ENCODE assay signal across 28 mouse cellular contexts in genomic region chr11:70807630-70808029, GRCm38 (mm10). TPM values are rescaled to one million over a fixed set of nuclear protein-coding genes. Genes with fewer than 3 reads are reported as not detected.
A peak's percentile ranks its signal among the peaks of the same experiment; 100 is the strongest.
DNase-seq lines count a peak whose midpoint lies in the region; ATAC-seq and TF ChIP-seq lines count a peak whose summit lies in the region.
"Had no signal": no experiment of that assay in that cellular context is flagged by ENCODE, and none has a peak within 500 bp of the region (broad histone marks: within the 10 kb centered on the region; RNA-seq: fewer than 3 reads in every experiment).

No protein-coding gene starts in this region.

- H3K27ac ChIP-seq in spleen, adult 2 months (ENCODE audit: insufficient read depth, low read length): 0 out of 2 replicates have a peak overlapping the region, but pooled peaks have one; percentile 5
- peak overlapping the region; percentile 67; the same call in 1 of the 2 replicates for H3K27ac ChIP-seq in brown adipose tissue, adult 24 weeks (replicated peaks; ENCODE audit: low read depth, low read length)
- H3K27ac ChIP-seq in stomach, postnatal 0 days (replicated peaks): no peak overlapping the region

- H3K4me2 ChIP-seq in myocyte (ENCODE audit: low read depth): peak overlapping the region; percentile 69
- H3K4me2 ChIP-seq in stomach, postnatal 0 days (replicated peaks; ENCODE audit: low read depth): no peak overlapping the region

- H3K9ac ChIP-seq in stomach, postnatal 0 days (ENCODE audit: low read length): no peak overlapping the region

- no peaks in the 10 kb centered on the region for H3K9me3 ChIP-seq in stomach, postnatal 0 days (ENCODE audit: control insufficient read depth, low read length)
- H3K9me3 ChIP-seq: G1E had no signal

- no peak for ATAC-seq in stomach, postnatal 0 days (ENCODE audit: low FRiP score, low TSS enrichment)
- no peak for ATAC-seq in erythroid progenitor cell, adult 5-6 weeks (replicated peaks; ENCODE audit: low FRiP score, poor library complexity, severe bottlenecking)
- ATAC-seq: activated CD4-positive, CD25-positive, alpha-beta regulatory T cell, adult 4 months; CD4-positive, CD25-positive, alpha-beta regulatory T cell, adult 4 months; Patski had no signal

- no peak for TF ChIP-seq CTCF in spleen, adult 2 months (IDR thresholded peaks at IDR 0.05; ENCODE audit: extremely low read depth, insufficient read depth, insufficient read length, insufficient replicate concordance)
- no peak for TF ChIP-seq CTCF in stomach, postnatal 0 days (IDR thresholded peaks at IDR 0.05; ENCODE audit: low read depth)

- H3K27me3 ChIP-seq in spleen, adult 2 months (ENCODE audit: control insufficient read depth, insufficient read depth, low read length): no peaks in the 10 kb centered on the region
- no peaks in the 10 kb centered on the region for H3K27me3 ChIP-seq in myocyte (ENCODE audit: control insufficient read depth, insufficient read depth, insufficient read length)
- H3K27me3 ChIP-seq in stomach, postnatal 0 days (ENCODE audit: control insufficient read depth, insufficient read depth, low read length): no peaks in the 10 kb centered on the region
- H3K27me3 ChIP-seq: CH12.LX, Patski had no signal

- no peak for DNase-seq in spleen, adult 2 months (ENCODE audit: low read depth in 1 of 2, low spot score in 2 of 2)
- no peak for DNase-seq in spleen, adult 18-20 months
- peak; percentile 63 for DNase-seq in A20 (ENCODE audit: low read depth, low spot score)
- no peak for DNase-seq in stomach, postnatal 0 days (ENCODE audit: low spot score)
- no peak for DNase-seq in lung, postnatal 25 days (ENCODE audit: low spot score)
- DNase-seq: adrenal gland, adult 2 months; adrenal gland, adult 8-10 months; adrenal gland, postnatal 10 days; adrenal gland, postnatal 14 days; adrenal gland, postnatal 25 days; adrenal gland, postnatal 36 days; B cell, adult 2 months; cerebellum, adult 11 months; cerebellum, adult 11-12 months; cerebellum, adult 18-20 months; cerebellum, adult 2 months had no signal

- no peak overlapping the region for H3K4me3 ChIP-seq in spleen, adult 2 months (ENCODE audit: extremely low read depth, insufficient read depth, insufficient read length)
- H3K4me3 ChIP-seq in brown adipose tissue, adult 24 weeks (ENCODE audit: insufficient read depth, low read depth, low read length): no peak overlapping the region
- H3K4me3 ChIP-seq in myocyte: no peak overlapping the region
- H3K4me3 ChIP-seq in stomach, postnatal 0 days (ENCODE audit: low read depth, low read length): no peak overlapping the region

- no peaks in the 10 kb centered on the region for H3K36me3 ChIP-seq in spleen, adult 2 months (ENCODE audit: control insufficient read depth, insufficient read depth, low read length)
- no peaks in the 10 kb centered on the region for H3K36me3 ChIP-seq in myocyte (ENCODE audit: control insufficient read depth, insufficient read depth)
- no peaks in the 10 kb centered on the region for H3K36me3 ChIP-seq in stomach, postnatal 0 days (ENCODE audit: control insufficient read depth, insufficient read depth, low read length)
- H3K36me3 ChIP-seq: G1E had no signal

- TF ChIP-seq EP300 in stomach, postnatal 0 days (optimal IDR thresholded peaks at IDR 0.05): no peak

- WGBS in spleen, adult 2 months: 78% methylated on average over 4 of the region's 4 CpGs
- WGBS in stomach, postnatal 0 days: 78% methylated on average over 4 of the region's 4 CpGs

- TF ChIP-seq POLR2A in spleen, adult 2 months (IDR thresholded peaks at IDR 0.05; ENCODE audit: low read depth, low read length): no peak
- no peak for TF ChIP-seq POLR2A in myocyte (IDR thresholded peaks at IDR 0.05; ENCODE audit: insufficient read length, low read depth)

- H3K4me1 ChIP-seq in spleen, adult 2 months (ENCODE audit: control insufficient read depth, insufficient read depth, insufficient read length): peaks cover 40% of the 10 kb centered on the region
- peaks cover 20% of the 10 kb centered on the region; the same call in 1 of the 2 replicates for H3K4me1 ChIP-seq in brown adipose tissue, adult 24 weeks (ENCODE audit: control insufficient read depth, insufficient read depth, insufficient read length, low read length)
- H3K4me1 ChIP-seq in stomach, postnatal 0 days (replicated peaks; ENCODE audit: control insufficient read depth, insufficient read depth): no peaks in the 10 kb centered on the region

- no peak overlapping the region for H3ac ChIP-seq in myocyte (ENCODE audit: control insufficient read depth, insufficient read length)

- no peaks in the 10 kb centered on the region for H3K79me2 ChIP-seq in myocyte (ENCODE audit: control insufficient read depth, insufficient read depth)

TF ChIP-seq in myocyte, 11 proteins besides CTCF, POLR2A, EP300 and RAD21:
- TF ChIP-seq CEBPB (IDR thresholded peaks at IDR 0.05; ENCODE audit: insufficient read depth, poor library complexity, severe bottlenecking) (peak; percentile 60; the same call in 1 of the 2 replicates), MYOD1 (IDR thresholded peaks at IDR 0.05; ENCODE audit: control insufficient read depth in 1 of 3, insufficient read length in 2 of 3, low read depth in 2 of 3) (no peak), E2F4 (IDR thresholded peaks at IDR 0.05; ENCODE audit: insufficient read depth) (no peak), USF1 (IDR thresholded peaks at IDR 0.05; ENCODE audit: low read depth) (peak; percentile 45), TCF12 (IDR thresholded peaks at IDR 0.05; ENCODE audit: insufficient read depth, poor library complexity, severe bottlenecking) (peak; percentile 16), TCF3 (IDR thresholded peaks at IDR 0.05; ENCODE audit: insufficient read length, low read depth) (no peak), POLR2AphosphoS2 (IDR thresholded peaks at IDR 0.05; ENCODE audit: insufficient read length, low read depth) (no peak), MAX (IDR thresholded peaks at IDR 0.05; ENCODE audit: low read depth) (no peak), REST (IDR thresholded peaks at IDR 0.05; ENCODE audit: insufficient read depth, insufficient read length) (no peak), MYOG (IDR thresholded peaks at IDR 0.05; ENCODE audit: control insufficient read depth in 1 of 3, insufficient read depth in 1 of 3, insufficient read length in 2 of 3, low read depth in 2 of 3) (peak in 1 of 3 experiments; percentile 6), SRF (IDR thresholded peaks at IDR 0.05; ENCODE audit: control insufficient read depth, insufficient read length, low read depth) (no peak)

RNA-seq across cellular contexts. Expression of gene Scimp, which starts 4.8 kb away (rescaled TPM):
- polyA plus RNA-seq in spleen, adult 2 months (2012; rRNA removed): 6.8 and 7.6 TPM in 2 replicates
- not detected in 2 replicates for polyA plus RNA-seq in brown adipose tissue, adult 24 weeks (2012; ENCODE audit: insufficient read depth, insufficient read length, missing spikeins)
- polyA plus RNA-seq in myocyte (2012; fragmentation: generic; extraction: Trizol): 0.10 TPM
- polyA plus RNA-seq in stomach, postnatal 0 days (2015; fragmentation: Nextera tagmentation; extraction: Ambion mirVana): 0.57 and 0.63 TPM in 2 replicates
- total RNA-seq in erythroid progenitor cell, adult 5-6 weeks (2015; ENCODE audit: low replicate concordance): not detected in 2 replicates
- total RNA-seq in erythroid progenitor cell, adult 5-6 weeks (2017; ENCODE audit: low replicate concordance): not detected in 2 replicates
- total RNA-seq: ES-E14, G1E, MEL had no signal
- polyA plus RNA-seq: brain, embryonic 14.5 days; C2C12; G1E had no signal

RNA-seq across cellular contexts. Expression of gene Rabep1, which starts 36.9 kb away (rescaled TPM):
- 2.3 TPM in 2 replicates for polyA plus RNA-seq in spleen, adult 2 months (2012; rRNA removed)
- 20.5 and 22.8 TPM in 2 replicates for polyA plus RNA-seq in brown adipose tissue, adult 24 weeks (2012; ENCODE audit: insufficient read depth, insufficient read length, missing spikeins)
- polyA plus RNA-seq in myocyte (2012; fragmentation: generic; extraction: Trizol): 16.1 TPM
- polyA plus RNA-seq in stomach, postnatal 0 days (2015; fragmentation: Nextera tagmentation; extraction: Ambion mirVana): 15.1 and 17.5 TPM in 2 replicates
- 6.5 and 8.0 TPM in 2 replicates for total RNA-seq in erythroid progenitor cell, adult 5-6 weeks (2015; ENCODE audit: low replicate concordance)
- total RNA-seq in erythroid progenitor cell, adult 5-6 weeks (2017; ENCODE audit: low replicate concordance): 20.9 and 23.0 TPM in 2 replicates

RNA-seq across cellular contexts. Expression of gene Zfp3, which starts 43.6 kb away (rescaled TPM):
- 1.2 and 1.4 TPM in 2 replicates for polyA plus RNA-seq in spleen, adult 2 months (2012; rRNA removed)
- polyA plus RNA-seq in brown adipose tissue, adult 24 weeks (2012; ENCODE audit: insufficient read depth, insufficient read length, missing spikeins): 3.5 and 5.5 TPM in 2 replicates
- polyA plus RNA-seq in myocyte (2012; fragmentation: generic; extraction: Trizol): 2.7 TPM
- 3.4 and 3.8 TPM in 2 replicates for polyA plus RNA-seq in stomach, postnatal 0 days (2015; fragmentation: Nextera tagmentation; extraction: Ambion mirVana)
- total RNA-seq in erythroid progenitor cell, adult 5-6 weeks (2015; ENCODE audit: low replicate concordance): 1.8 TPM in 1 of 2 replicates, not detected in the other
- 0.30 and 0.90 TPM in 2 replicates for total RNA-seq in erythroid progenitor cell, adult 5-6 weeks (2017; ENCODE audit: low replicate concordance)
